Mouse (Mus musculus): ENCODE data around the gene Gli3.

GRCm38 (mm10) chr13:15550027-15550602 lies 87.1 kb downstream of the Gli3 start:
- TF ChIP-seq POLR2A (IDR thresholded peaks at IDR 0.05; ENCODE audit: extremely low read depth, insufficient read depth, low read length) (no peak), CTCF (IDR thresholded peaks at IDR 0.05; ENCODE audit: low read depth, low read length) (no peak)
